Mouse (Mus musculus): ENCODE measurements at regions not wholly inside any gene's neighbourhood (a gene's known extent, or its start where the extent isn't known, plus 50 kb on each side); places are given as distances from the start of the nearest gene placed in this dataset.

DNA sequence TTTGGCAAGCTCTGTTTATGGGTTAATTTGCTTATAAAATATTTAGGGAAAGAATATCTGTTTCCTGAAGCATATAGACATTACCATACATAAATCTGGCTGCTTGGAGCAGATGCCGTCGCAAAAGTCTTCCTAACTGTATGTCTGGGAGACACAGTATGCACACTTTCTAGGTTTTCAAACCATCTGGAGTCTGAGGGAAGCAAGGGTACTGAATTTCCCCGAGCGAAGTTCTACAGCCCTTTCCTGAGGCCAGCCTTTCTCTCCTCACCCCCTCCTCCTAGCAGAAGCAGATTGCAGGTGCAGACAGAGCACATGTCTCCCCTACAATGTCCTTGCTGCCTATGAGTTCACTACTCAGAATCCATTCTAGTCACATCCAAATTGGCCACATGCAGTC is 338.8 kb upstream of the Arglu1 start:
- no peaks in the 10 kb centered on the region for H3K36me3 ChIP-seq
- no peaks in the 10 kb centered on the region for H3K9me3 ChIP-seq
- 90% methylated on average over 4 of the region's 4 CpGs for WGBS
- H3K27me3 ChIP-seq: 0 out of 2 replicates have a peak, but pooled peaks cover 2% of the 10 kb centered on the region
- no peak for ATAC-seq
- H3K27ac ChIP-seq: no peak overlapping the region
- no peak overlapping the region for H3K4me3 ChIP-seq (replicated peaks)
- no peak overlapping the region for H3K4me2 ChIP-seq (replicated peaks)
- peaks cover 5% of the 10 kb centered on the region; the same call in 1 of the 2 replicates for H3K4me1 ChIP-seq (replicated peaks)
- H3K9ac ChIP-seq (replicated peaks): no peak overlapping the region

DNA sequence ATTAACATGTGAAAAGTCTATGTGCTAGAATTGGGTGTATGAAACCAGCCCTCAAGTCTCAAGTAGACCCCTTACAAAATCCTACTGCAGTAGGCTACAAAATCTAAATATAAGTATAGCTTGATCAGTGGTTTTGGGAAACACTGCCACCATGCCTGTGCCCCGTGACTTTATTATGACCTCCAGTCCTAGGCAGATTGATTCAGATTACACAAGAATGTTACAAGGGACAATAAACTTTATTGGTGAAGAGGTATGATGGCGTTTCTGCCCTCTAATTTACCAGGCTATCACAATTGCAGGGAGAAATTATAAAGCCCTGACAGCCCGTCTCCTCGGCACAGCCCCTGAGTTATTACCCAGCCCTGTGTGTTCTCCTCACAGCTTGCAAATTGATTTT is 337.4 kb upstream of the Arglu1 start:
- 0 out of 2 replicates have a peak, but pooled peaks cover 2% of the 10 kb centered on the region for H3K27me3 ChIP-seq
- H3K9ac ChIP-seq (replicated peaks): no peak overlapping the region
- no peak overlapping the region for H3K4me2 ChIP-seq (replicated peaks)
- ATAC-seq: no peak
- peaks cover 5% of the 10 kb centered on the region; the same call in 1 of the 2 replicates for H3K4me1 ChIP-seq (replicated peaks)
- no peaks in the 10 kb centered on the region for H3K36me3 ChIP-seq
- H3K9me3 ChIP-seq: no peaks in the 10 kb centered on the region
- H3K27ac ChIP-seq: no peak overlapping the region
- 89% methylated on average over 4 of the region's 4 CpGs for WGBS
- H3K4me3 ChIP-seq (replicated peaks): no peak overlapping the region

DNA sequence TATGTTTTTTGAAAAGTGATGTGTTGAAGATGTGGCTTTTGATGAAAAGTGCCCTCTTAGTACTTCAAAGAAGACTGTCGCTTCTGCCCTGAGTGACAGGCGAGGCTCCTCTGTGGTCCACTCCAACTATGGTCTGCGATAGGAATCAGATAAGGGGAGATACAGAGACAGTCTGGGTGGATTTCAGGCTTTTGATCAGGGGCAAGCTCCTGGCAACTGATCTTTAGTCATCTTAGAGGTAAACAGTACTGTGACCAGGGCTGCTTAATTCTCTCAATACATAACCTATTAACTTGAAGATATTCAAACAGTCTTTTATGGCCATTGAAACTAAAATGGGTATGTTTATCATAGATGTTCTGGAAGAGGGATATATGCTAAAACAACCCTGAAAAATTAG is 335.6 kb upstream of the Arglu1 start:
- 0 out of 2 replicates have a peak, but pooled peaks cover 2% of the 10 kb centered on the region for H3K27me3 ChIP-seq
- no peak overlapping the region for H3K4me3 ChIP-seq (replicated peaks)
- no peak overlapping the region for H3K27ac ChIP-seq
- ATAC-seq: no peak
- no peaks in the 10 kb centered on the region for H3K36me3 ChIP-seq
- 87% methylated on average over 3 of the region's 3 CpGs for WGBS
- no peak overlapping the region for H3K9ac ChIP-seq (replicated peaks)
- H3K4me2 ChIP-seq (replicated peaks): no peak overlapping the region
- H3K9me3 ChIP-seq: no peaks in the 10 kb centered on the region
- H3K4me1 ChIP-seq (replicated peaks): peaks cover 5% of the 10 kb centered on the region; the same call in 1 of the 2 replicates

DNA sequence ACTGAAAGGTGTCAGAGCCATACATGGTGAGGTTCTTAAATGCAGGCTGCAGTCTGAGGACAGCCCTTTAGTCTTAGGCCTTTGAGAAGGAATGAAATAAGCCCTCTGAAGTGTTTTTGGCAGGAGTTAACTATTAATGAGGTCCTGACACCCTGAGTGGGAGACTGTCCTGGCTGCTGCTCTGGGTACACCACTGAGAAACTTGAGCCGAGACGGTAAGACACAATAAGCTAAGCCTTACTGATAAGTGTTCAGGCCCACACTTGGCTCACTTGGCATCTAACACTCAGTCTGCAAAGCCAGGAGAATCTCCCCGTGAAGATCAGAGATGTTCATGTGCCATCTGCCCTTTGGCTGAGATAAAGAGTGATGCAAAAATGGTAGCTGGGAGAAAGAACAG is 335.1 kb upstream of the Arglu1 start:
- 87% methylated on average over 3 of the region's 3 CpGs for WGBS
- Histone ChIP-seq H3K27me3 (0 out of 2 replicates have a peak, but pooled peaks cover 2% of the 10 kb centered on the region), H3K36me3 (no peaks in the 10 kb centered on the region), H3K4me1 (replicated peaks) (peaks cover 2% of the 10 kb centered on the region; the same call in 1 of the 2 replicates), H3K27ac (no peak overlapping the region), H3K4me3 (replicated peaks) (no peak overlapping the region), H3K4me2 (replicated peaks) (no peak overlapping the region), H3K9ac (replicated peaks) (no peak overlapping the region), H3K9me3 (no peaks in the 10 kb centered on the region)
- ATAC-seq: no peak

DNA sequence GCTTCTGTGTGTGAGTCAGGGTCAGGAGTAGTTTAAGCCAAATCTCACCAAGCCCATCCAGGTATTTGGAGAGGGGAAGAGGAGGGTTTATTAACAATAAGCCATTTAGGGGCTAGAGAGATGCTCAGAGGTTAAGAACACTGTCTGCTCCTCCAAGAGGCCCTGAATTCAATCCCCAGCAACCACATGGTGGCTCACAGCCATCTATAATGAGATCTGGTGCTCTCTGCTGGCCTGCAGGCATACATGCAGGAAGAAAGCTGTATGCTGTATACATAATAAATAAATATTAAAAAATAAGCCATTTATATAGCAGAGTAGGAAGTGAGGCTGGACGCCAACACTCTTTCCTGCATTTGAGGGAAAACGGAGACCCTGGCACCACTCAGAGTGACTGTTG is 330.4 kb upstream of the Arglu1 start:
- Histone ChIP-seq H3K4me3 (replicated peaks) (no peak overlapping the region), H3K9me3 (no peaks in the 10 kb centered on the region), H3K27me3 (no peaks in the 10 kb centered on the region), H3K4me2 (replicated peaks) (no peak overlapping the region), H3K36me3 (no peaks in the 10 kb centered on the region), H3K4me1 (replicated peaks) (no peaks in the 10 kb centered on the region), H3K9ac (replicated peaks) (no peak overlapping the region), H3K27ac (no peak overlapping the region)
- ATAC-seq: no peak
- WGBS: 89% methylated on average over 2 of the region's 2 CpGs

DNA sequence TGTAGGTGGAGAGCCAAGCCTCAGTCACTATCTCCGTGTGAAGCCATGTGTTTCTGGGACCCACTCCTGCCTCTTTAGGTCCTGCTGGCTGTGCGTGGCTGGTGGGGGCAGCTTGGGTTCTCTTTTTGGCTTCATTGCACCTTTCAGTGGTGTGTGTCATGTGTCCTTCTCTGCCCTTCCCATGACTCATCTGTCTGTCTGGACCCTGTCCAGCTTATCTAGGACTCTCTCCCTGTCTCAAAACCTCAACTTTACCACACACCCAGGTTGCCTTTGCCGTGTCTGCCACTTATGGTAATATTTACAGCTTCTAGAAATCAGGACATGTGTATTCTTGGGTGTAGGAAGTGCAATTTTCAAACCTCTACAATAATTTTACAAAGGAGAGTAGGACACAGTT is 329.9 kb upstream of the Arglu1 start:
- no peak for ATAC-seq
- no peak overlapping the region for H3K4me3 ChIP-seq (replicated peaks)
- H3K9ac ChIP-seq (replicated peaks): no peak overlapping the region
- H3K27ac ChIP-seq: no peak overlapping the region
- H3K4me1 ChIP-seq (replicated peaks): no peaks in the 10 kb centered on the region
- no peaks in the 10 kb centered on the region for H3K27me3 ChIP-seq
- H3K4me2 ChIP-seq (replicated peaks): no peak overlapping the region
- no peaks in the 10 kb centered on the region for H3K36me3 ChIP-seq
- 90% methylated on average over 3 of the region's 3 CpGs for WGBS
- no peaks in the 10 kb centered on the region for H3K9me3 ChIP-seq

DNA sequence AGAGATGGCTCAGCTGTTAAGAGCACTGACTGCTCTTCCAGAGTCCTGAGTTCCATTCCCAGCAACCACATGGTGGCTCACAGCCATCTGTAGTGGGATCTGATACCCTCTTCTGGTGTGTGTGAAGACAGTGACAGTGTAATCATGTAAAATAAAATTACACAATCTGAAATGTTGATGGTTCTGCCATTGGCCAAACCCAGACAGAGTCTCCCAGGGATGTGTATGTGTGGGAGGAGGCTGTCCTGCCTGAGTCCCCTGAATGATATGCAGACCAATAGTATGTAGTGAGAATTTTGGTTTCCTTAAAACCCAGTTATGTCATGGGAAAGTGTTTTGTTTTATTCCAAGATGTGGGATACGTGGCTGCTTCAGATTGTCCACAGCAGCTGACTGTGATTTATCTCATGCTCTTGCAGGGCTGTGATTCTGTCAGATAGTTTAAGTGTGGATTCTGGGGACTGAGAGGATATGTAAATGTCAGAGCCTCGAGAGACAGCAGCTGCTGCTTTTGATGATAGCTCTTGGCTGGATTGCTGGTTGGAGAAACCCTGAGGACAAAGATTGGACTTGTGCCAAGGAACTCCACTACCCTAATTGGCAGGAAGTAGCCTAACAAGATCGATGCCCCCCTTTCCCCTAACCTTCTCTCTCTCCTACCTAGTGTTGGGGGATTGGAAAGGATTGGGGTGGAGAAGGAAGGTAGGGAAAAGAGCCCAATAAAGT is 321.6 kb upstream of the Arglu1 start:
- no peaks in the 10 kb centered on the region for H3K9me3 ChIP-seq
- H3K9ac ChIP-seq (replicated peaks): no peak overlapping the region
- no peak overlapping the region for H3K4me2 ChIP-seq (replicated peaks)
- no peaks in the 10 kb centered on the region for H3K27me3 ChIP-seq
- no peak overlapping the region for H3K4me3 ChIP-seq (replicated peaks)
- H3K4me1 ChIP-seq (replicated peaks): no peaks in the 10 kb centered on the region
- H3K36me3 ChIP-seq: no peaks in the 10 kb centered on the region
- H3K27ac ChIP-seq: no peak overlapping the region
- WGBS: 63% methylated on average over 3 of the region's 3 CpGs
- no peak for ATAC-seq

DNA sequence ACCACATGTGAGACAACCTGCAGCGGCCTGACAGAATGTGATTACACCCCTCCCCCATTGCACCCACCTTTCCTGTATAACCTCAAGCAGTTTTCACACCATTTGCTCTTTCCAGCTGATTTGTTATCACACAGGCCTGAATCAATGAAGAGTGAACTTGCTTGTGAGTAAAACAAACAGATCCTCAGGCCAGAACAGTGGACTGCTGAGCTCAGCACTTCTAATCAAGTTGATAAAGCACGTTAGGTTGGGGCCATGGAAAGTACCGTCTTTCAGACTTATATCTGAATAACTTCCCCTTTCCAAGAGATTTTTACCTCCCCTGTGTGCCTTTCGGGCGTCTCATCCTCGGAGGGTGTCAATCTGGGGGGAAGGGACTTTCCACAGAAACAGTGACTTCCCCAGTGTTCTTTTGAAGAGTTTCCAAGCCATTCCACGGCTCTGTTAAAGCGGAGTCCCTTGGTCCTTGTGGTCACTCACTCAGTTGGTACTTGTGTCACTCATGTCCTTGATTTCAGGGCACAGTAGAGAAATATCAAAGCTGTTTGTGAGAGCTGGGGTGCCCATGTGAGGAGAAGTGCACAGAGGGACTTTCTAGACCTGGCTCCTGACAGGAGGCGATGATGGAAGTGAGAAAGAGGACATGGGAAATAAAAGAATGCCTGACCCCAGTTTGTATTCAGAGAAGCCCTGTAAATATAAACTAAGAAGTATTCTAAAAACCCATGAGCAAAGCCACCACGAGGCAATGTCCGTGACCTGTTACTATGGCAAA is 317.9 kb upstream of the Arglu1 start:
- H3K4me2 ChIP-seq (replicated peaks): no peak overlapping the region
- H3K36me3 ChIP-seq: no peaks in the 10 kb centered on the region
- H3K4me1 ChIP-seq (replicated peaks): no peaks in the 10 kb centered on the region
- WGBS: 87% methylated on average over 11 of the region's 11 CpGs
- H3K27me3 ChIP-seq: 0 out of 2 replicates have a peak, but pooled peaks cover 6% of the 10 kb centered on the region
- H3K27ac ChIP-seq: no peak overlapping the region
- H3K9ac ChIP-seq (replicated peaks): no peak overlapping the region
- no peak for ATAC-seq
- no peak overlapping the region for H3K4me3 ChIP-seq (replicated peaks)
- H3K9me3 ChIP-seq: no peaks in the 10 kb centered on the region

DNA sequence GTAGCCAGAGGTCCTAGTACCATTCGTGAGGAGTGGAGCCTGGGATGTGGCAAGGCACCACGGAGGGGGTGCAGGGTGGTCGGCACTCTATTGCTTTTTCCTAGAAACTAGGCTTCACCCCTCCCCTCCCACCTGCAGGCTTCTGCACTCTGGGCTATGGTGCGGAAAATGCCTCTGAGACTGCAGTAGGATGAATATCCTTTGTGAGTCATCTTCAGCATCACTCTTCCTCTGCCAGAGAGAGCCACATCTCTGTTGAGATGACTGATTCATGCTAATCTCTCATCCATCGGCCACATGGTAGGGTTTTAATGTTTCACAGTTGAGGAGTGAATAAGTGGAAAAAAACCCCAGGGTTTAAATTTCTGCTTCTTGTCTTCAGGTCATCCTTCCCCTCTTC is 309.6 kb upstream of the Arglu1 start:
- H3K4me3 ChIP-seq (replicated peaks): no peak overlapping the region
- no peaks in the 10 kb centered on the region for H3K36me3 ChIP-seq
- peaks cover 7% of the 10 kb centered on the region; the same call in 1 of the 2 replicates for H3K4me1 ChIP-seq (replicated peaks)
- H3K9ac ChIP-seq (replicated peaks): no peak overlapping the region
- H3K27me3 ChIP-seq: peaks cover 12% of the 10 kb centered on the region; the same call in 1 of the 2 replicates
- H3K27ac ChIP-seq: no peak overlapping the region
- 74% methylated on average over 5 of the region's 5 CpGs for WGBS
- no peaks in the 10 kb centered on the region for H3K9me3 ChIP-seq
- ATAC-seq: no peak
- no peak overlapping the region for H3K4me2 ChIP-seq (replicated peaks)

DNA sequence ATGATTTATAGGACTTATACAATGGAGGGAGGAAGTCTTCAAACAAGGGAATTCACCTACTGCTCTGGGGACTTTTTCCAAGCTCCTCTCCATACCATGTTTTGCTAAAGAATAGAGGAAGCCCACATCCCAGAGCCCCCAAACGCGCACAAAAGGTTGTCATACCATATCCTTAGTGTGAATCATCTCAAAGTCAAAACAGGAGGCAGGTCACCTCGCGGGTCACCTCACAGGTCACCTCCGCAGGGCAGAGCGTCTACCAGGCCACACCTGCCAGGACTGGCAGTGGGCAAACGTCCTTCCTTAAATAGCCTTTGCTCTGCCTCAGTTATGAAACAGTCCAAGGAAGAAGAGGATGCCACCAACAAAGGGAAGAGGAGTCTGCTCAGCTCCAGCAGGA is 307.3 kb upstream of the Arglu1 start:
- no peak overlapping the region for H3K27ac ChIP-seq
- no peak overlapping the region for H3K4me3 ChIP-seq (replicated peaks)
- no peaks in the 10 kb centered on the region for H3K36me3 ChIP-seq
- H3K9ac ChIP-seq (replicated peaks): no peak overlapping the region
- peaks cover 11% of the 10 kb centered on the region; the same call in 1 of the 2 replicates for H3K27me3 ChIP-seq
- peaks cover 25% of the 10 kb centered on the region for H3K4me1 ChIP-seq (replicated peaks)
- ATAC-seq: no peak
- H3K9me3 ChIP-seq: no peaks in the 10 kb centered on the region
- H3K4me2 ChIP-seq (replicated peaks): no peak overlapping the region
- 81% methylated on average over 7 of the region's 7 CpGs for WGBS

DNA sequence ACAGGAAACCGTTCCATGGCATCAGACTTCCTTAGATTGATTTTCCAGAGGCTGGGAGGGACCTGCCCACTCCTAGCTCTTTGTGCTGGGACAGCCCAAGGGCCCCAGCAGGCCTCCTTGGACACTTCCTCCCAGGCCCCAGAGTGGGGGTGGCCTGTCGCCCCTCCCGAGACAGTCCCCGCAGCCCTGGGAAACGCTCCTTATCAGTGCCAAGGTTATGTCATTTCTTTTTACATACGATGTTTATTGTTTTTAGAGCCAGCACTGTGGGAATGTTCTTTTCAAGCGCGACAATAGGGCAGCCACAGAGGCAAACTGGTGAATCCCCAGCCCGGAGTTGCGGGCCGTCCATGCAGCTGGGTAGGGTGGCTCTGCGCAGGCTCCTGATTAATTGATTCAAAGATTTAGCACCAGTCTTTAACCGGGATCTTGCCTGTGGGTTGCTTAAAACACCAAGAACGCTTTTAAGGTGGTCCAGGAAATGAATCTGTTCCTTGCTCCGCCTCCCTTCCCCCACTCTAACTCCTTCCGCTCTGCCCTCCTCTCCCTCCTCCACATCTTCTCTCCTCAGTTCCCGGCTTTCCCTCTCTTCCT is 304.4 kb upstream of the Arglu1 start:
- Histone ChIP-seq H3K9ac (replicated peaks) (peak overlapping the region; percentile 57), H3K4me3 (replicated peaks) (peak overlapping the region; percentile 38), H3K27me3 (peaks cover 22% of the 10 kb centered on the region), H3K9me3 (no peaks in the 10 kb centered on the region), H3K4me1 (replicated peaks) (peaks cover 34% of the 10 kb centered on the region), H3K27ac (peak overlapping the region; percentile 69), H3K36me3 (no peaks in the 10 kb centered on the region), H3K4me2 (replicated peaks) (peak overlapping the region; percentile 59)
- WGBS: under 1% methylated on average over 17 of the region's 17 CpGs
- peak; percentile 88 for ATAC-seq

DNA sequence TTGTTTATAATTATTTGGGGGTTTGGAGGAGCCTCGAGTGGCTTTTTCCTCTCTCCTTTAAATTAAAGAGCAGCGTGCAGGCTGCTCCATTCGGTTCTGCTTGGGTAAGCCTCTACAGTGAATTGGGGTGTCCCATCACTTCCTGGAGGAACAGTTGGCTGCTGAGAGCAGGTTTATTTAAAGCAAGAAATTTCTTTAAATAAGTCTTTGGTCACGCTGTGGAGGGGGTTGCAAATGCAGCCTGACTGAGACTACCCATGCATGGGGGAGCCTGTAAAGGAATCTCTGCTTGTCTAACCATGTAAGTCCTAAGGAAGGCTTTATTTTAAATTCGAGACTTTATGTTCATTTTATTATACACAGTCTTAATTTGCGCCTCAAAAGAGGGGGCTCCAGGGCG is 303.7 kb upstream of the Arglu1 start:
- Histone ChIP-seq H3K9ac (replicated peaks) (no peak overlapping the region), H3K4me2 (replicated peaks) (peak overlapping the region; percentile 59), H3K36me3 (no peaks in the 10 kb centered on the region), H3K4me3 (replicated peaks) (no peak overlapping the region; the same call in 1 of the 2 replicates), H3K27me3 (peaks cover 24% of the 10 kb centered on the region), H3K4me1 (replicated peaks) (peaks cover 34% of the 10 kb centered on the region), H3K27ac (no peak overlapping the region), H3K9me3 (no peaks in the 10 kb centered on the region)
- 10% methylated on average over 7 of the region's 7 CpGs for WGBS
- peak; percentile 47 for ATAC-seq

Measured in midbrain, embryonic 13.5 days (tissue).